Mouse (Mus musculus) liver, postnatal 0 days (tissue): ENCODE measurements around the gene Cdv3. TPM values are rescaled to one million over a fixed set of nuclear protein-coding genes. Genes with fewer than 3 reads are reported as not detected.

ENCODE experiments used
- ATAC-seq: fragments of 200-750 bp; cut with Nextera tagmentation; 2 replicates; pipeline ENCODE4 v1.8.0; 2017; ENCODE audit warnings: mild to moderate bottlenecking, moderate library complexity
- DNase-seq: peaks from one replicate; pipeline ENCODE4 v3.0.0-alpha.2; 2016
- H3K27ac ChIP-seq: fragments of 300-500 bp; sonication (generic); 2 replicates; pipeline ENCODE4 v1.5.1; 2014; ENCODE audit warnings: antibody characterized with exemption, moderate library complexity, mild to moderate bottlenecking, low read depth
- H3K27me3 ChIP-seq: fragments of 300-500 bp; sonication (generic); 2 replicates; pipeline ENCODE4 v1.6.1; 2014; ENCODE audit warnings: low read length, control low read depth, mixed read lengths; ENCODE audit not compliant: insufficient read depth
- H3K36me3 ChIP-seq: fragments of 300-500 bp; sonication (generic); replicated peaks from 2 replicates; pipeline ENCODE4 v1.6.1; 2014; ENCODE audit warnings: mild to moderate bottlenecking, control low read depth, low read length, moderate library complexity, mixed read lengths; ENCODE audit not compliant: insufficient read depth
- H3K4me1 ChIP-seq: fragments of 300-500 bp; sonication (generic); 2 replicates; pipeline ENCODE4 v1.6.1; 2014; ENCODE audit warnings: antibody characterized with exemption, mild to moderate bottlenecking, control low read depth; ENCODE audit not compliant: insufficient read depth
- H3K4me2 ChIP-seq: fragments of 300-500 bp; sonication (generic); 2 replicates; pipeline ENCODE4 v1.6.1; 2014; ENCODE audit warnings: low read depth, mild to moderate bottlenecking, low read length, moderate library complexity, mixed read lengths
- H3K4me3 ChIP-seq: fragments of 300-500 bp; sonication (generic); 2 replicates; pipeline ENCODE4 v1.5.1; 2014; ENCODE audit warnings: low read depth, low read length
- H3K9ac ChIP-seq: fragments of 300-500 bp; sonication (generic); replicated peaks from 2 replicates; pipeline ENCODE4 v1.6.1; 2014; ENCODE audit warnings: mild to moderate bottlenecking, moderate library complexity
- H3K9me3 ChIP-seq: fragments of 300-500 bp; sonication (generic); 2 replicates; pipeline ENCODE4 v1.6.1; 2016; ENCODE audit warnings: mild to moderate bottlenecking, control low read depth, low read length, mixed read lengths
- CTCF ChIP-seq: sonication (generic); IDR thresholded peaks from 2 replicates; pipeline ENCODE4 v1.5.1; 2016; ENCODE audit warnings: antibody characterized with exemption, low read depth
- EP300 ChIP-seq: IDR thresholded peaks from 2 replicates; pipeline ENCODE4 v1.6.1; 2016; ENCODE audit warnings: antibody characterized with exemption, low read depth, mild to moderate bottlenecking
- WGBS: fragments of 180-500 bp; shearing (Covaris S2); extraction: QIAGEN DNeasy Blood & Tissue Kit; methylation state at CpG from one replicate; pipeline ENCODE4 v1.1.7; 2014; ENCODE audit not compliant: insufficient replicate concordance; 5-methylcytosine and 5-hydroxymethylcytosine counted together
- polyA plus RNA-seq: library from polyadenylated mRNA; unstranded; fragments of >200 nt; fragmentation: Nextera tagmentation; extraction: Ambion mirVana; gene quantifications from 2 replicates; pipeline ENCODE4 v1.2.1, GENCODE M21; 2015

Gene Cdv3
- polyA plus RNA-seq, 1 experiment from 2014 or later = 36.6 TPM

DNA sequence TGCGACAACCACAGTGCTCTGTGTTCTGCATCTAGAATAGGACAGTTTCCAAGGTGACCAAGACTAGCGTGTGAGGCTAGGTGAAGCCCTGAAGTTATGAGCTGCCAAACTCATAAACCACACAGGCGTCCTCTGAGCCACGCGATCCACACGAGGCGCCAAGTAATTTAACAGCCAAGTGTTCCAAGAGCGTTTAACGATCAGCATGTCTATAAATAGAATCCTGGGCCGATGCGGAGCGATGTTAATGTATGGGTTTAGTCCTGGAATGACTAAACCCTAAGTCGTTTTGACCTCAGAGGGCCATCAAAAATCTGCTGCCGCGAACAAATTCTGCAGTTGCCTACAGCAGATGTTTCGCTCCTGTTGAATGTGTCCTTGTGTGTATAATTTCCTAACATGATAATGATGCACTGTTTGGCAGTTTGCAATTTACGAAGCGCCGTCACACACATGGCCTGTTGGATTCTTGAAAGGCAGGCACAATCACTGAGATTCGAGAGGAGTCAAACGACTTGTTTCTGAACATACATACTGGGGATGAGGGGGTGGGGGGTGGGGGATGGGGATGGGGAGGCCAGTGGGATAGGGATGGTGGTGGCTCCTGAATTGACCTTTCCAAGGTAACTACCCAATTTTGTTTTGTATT is 33.0 kb upstream of the Cdv3 start:
- Histone ChIP-seq H3K4me3 (no peak overlapping the region), H3K27ac (no peak overlapping the region), H3K27me3 (no peaks in the 10 kb centered on the region), H3K4me2 (no peak overlapping the region), H3K9ac (no peak overlapping the region), H3K9me3 (peaks cover 4% of the 10 kb centered on the region; the same call in 1 of the 2 replicates), H3K36me3 (no peaks in the 10 kb centered on the region), H3K4me1 (no peaks in the 10 kb centered on the region; the same call in none of the 2 replicates)
- 84% methylated on average over 21 of the region's 21 CpGs for WGBS
- no peak for TF ChIP-seq CTCF
- no peak for TF ChIP-seq EP300
- no peak for DNase-seq
- ATAC-seq = no peak

DNA sequence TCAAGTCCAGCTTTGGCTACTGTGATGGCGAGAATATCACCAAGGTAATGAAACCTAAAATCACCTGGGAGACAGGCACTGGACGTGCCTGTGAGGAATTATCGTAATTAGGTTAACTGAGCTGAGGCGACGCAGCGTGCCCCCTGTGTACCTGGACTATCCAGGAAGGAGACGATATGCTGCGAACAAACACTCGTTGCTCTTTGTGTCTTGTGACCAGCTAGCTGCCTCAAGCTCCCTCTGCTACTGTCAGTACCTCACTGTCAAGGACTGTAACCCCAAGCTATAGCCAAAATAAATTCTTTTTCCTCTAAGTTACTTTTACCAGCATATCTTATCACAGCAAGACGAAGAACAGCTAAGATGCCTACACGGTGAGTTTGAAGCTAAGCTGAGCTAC is 27.6 kb upstream of the Cdv3 start:
- Histone ChIP-seq H3K4me1 (no peaks in the 10 kb centered on the region), H3K27me3 (no peaks in the 10 kb centered on the region), H3K27ac (no peak overlapping the region), H3K36me3 (no peaks in the 10 kb centered on the region), H3K9me3 (no peaks in the 10 kb centered on the region), H3K4me3 (no peak overlapping the region), H3K4me2 (no peak overlapping the region), H3K9ac (no peak overlapping the region)
- ATAC-seq (no peak), DNase-seq (no peak)
- TF ChIP-seq CTCF (no peak), EP300 (no peak)
- 85% methylated on average over 11 of the region's 11 CpGs for WGBS

DNA sequence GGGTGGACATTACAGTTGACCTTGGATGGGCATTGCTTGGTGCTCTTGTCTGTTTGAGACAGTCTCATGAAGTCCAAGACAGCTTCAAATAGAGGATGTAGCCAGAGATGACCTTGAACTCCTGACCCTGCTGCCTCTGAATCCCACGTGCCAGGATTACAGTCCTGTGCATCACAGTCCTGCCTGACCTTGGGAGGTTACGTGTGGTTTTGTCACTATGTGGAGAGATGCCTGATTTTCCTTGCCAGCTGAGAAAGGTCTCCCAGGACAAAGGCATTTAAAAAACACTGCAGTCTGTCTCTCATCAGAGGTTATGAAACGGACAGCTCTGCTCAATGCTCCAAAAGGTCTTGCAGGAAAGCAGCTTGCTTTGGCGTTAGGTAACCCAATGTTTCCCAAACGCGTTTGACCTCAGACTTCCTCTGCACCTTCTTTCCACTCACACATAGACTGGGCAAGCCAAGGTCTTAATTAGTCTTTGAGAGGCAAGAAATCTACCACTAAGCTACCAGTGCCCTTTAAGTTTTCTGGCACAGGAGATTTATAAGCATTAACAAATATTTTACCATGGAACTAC is 26.2 kb upstream of the Cdv3 start:
- WGBS = 57% methylated on average over 6 of the region's 6 CpGs
- TF ChIP-seq CTCF (no peak), EP300 (no peak)
- DNase-seq = no peak

DNA sequence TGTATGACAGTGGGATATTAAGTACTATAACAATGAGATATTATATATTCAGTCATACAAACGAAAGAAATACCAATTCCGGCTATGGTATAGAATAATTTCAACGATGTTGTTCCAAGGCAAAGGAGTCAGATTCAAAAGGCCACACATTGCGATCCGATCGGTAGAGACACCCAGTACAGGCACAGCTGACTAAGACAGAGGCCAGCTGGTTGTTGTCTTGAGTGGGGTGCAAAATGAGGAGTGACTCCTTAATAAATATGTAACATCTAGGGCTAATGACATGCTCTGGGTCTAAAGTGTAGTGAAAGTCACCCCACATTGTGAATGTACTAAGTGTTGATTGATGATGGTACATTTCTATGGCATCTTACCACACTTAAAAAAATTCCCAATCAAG is 23.6 kb upstream of the Cdv3 start:
- no peaks in the 10 kb centered on the region for H3K36me3 ChIP-seq
- H3K27ac ChIP-seq = no peak overlapping the region
- 94% methylated on average over 6 of the region's 6 CpGs for WGBS
- no peak overlapping the region for H3K4me3 ChIP-seq
- no peaks in the 10 kb centered on the region for H3K27me3 ChIP-seq
- no peaks in the 10 kb centered on the region for H3K4me1 ChIP-seq
- H3K9ac ChIP-seq = no peak overlapping the region
- no peaks in the 10 kb centered on the region for H3K9me3 ChIP-seq
- no peak for DNase-seq
- H3K4me2 ChIP-seq = no peak overlapping the region
- no peak for TF ChIP-seq CTCF
- TF ChIP-seq EP300 = no peak
- ATAC-seq = no peak

More for the DNA sequence above, 26.2 kb upstream of the Cdv3 start:
- H3K36me3 ChIP-seq = no peaks in the 10 kb centered on the region
- H3K9me3 ChIP-seq = no peaks in the 10 kb centered on the region
- H3K4me2 ChIP-seq = no peak overlapping the region
- no peak for ATAC-seq
- H3K27ac ChIP-seq = no peak overlapping the region
- H3K9ac ChIP-seq = no peak overlapping the region
- H3K4me1 ChIP-seq = no peaks in the 10 kb centered on the region
- no peaks in the 10 kb centered on the region for H3K27me3 ChIP-seq
- no peak overlapping the region for H3K4me3 ChIP-seq

DNA sequence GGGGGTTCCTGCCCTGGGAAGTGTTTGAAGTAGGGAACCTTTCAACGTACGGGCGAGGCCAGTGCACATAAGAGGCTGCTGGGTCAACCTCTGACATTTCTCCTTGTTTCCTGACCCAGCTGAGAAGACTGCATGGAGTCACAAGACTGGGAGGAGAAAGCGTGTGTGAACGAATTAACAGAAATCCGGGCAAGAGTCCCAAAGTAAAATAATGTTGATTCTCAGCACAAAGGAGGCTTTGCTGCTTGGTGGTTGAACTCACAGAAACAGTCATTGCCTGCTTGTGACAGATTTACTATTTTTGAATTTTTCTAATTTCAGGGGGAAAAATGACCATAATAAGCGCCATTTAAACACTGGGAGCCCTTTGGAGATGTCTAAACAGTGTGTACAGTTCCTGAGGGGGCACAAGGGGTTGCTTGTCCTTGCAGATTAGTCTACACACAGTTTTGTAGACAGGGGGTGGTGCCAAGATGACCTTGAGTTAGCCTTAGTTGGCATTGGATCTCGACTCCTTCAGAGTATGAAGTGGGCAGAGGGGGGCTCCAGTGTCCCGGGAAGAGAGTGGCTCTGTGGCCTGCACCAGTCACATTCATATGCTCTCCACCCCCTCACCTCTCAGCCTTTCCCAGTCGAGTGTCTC is 21.5 kb upstream of the Cdv3 start:
- Histone ChIP-seq H3K27ac (no peak overlapping the region), H3K4me2 (no peak overlapping the region), H3K4me1 (no peaks in the 10 kb centered on the region), H3K9me3 (no peaks in the 10 kb centered on the region), H3K4me3 (no peak overlapping the region), H3K9ac (no peak overlapping the region), H3K36me3 (no peaks in the 10 kb centered on the region), H3K27me3 (no peaks in the 10 kb centered on the region)
- no peak for DNase-seq
- no peak for TF ChIP-seq EP300
- no peak for TF ChIP-seq CTCF
- WGBS = 72% methylated on average over 10 of the region's 10 CpGs
- no peak for ATAC-seq

DNA sequence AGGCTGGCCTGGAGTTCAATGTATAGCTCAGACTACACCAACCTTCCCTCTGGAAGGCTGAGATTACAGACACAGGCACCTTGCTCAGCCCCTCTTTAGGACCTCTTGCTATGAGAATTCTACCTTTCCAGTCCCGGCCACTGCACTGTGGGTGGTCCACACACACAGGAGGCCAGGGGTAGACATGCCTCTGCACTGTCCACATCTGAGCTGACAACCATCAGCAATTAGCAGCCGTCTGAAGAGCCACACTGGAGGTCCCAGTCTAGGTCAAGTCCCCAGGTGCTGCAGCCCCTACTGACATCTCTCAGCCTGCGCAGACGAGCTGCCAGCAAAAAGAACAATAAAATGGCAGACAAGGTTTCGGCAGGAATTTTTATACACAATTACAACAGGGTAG is 20.9 kb upstream of the Cdv3 start:
- TF ChIP-seq EP300 = no peak
- no peak for TF ChIP-seq CTCF
- WGBS = 72% methylated on average over 5 of the region's 5 CpGs
- no peak overlapping the region for H3K9ac ChIP-seq
- H3K4me1 ChIP-seq = no peaks in the 10 kb centered on the region
- no peak overlapping the region for H3K4me2 ChIP-seq
- H3K4me3 ChIP-seq = no peak overlapping the region
- no peak for ATAC-seq
- no peak for DNase-seq
- H3K27ac ChIP-seq = no peak overlapping the region
- no peaks in the 10 kb centered on the region for H3K27me3 ChIP-seq
- no peaks in the 10 kb centered on the region for H3K36me3 ChIP-seq
- no peaks in the 10 kb centered on the region for H3K9me3 ChIP-seq
